Mouse (Mus musculus): ENCODE measurements at regions not wholly inside any gene's neighbourhood (a gene's known extent, or its start where the extent isn't known, plus 50 kb on each side); places are given as distances from the start of the nearest gene placed in this dataset.
"Not testable (repeated sequence)": the region's sequence is repeated elsewhere in the genome, so short reads cannot be mapped to it uniquely, and the experiment has no call there.

DNA sequence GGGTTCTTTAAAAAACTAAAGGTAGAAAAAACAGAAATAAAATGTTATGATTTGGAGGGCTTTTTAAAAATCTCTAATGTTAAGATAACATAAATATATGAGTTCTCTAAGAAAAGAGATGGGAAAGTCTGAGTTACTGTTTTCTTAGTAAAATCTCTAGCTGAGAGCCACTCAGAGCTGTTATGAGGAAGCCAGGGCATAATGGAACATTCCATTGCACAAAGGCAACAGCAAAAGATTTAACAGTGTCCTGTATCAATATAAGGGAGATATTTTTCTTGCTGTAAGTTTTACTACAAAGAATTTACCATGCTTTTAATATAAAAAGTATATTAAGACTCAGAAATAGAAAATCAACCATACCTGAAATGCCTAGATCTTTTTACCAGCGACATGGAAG is 82.9 kb upstream of the Rfc3 start:
- no peak for DNase-seq (ENCODE audit: low read depth)
- TF ChIP-seq POLR2A (IDR thresholded peaks at IDR 0.05; ENCODE audit: borderline replicate concordance, extremely low read depth, insufficient read depth, insufficient read length, poor library complexity, severe bottlenecking) (no peak), CTCF (IDR thresholded peaks at IDR 0.05; ENCODE audit: borderline replicate concordance, extremely low read depth, insufficient read depth, insufficient read length) (no peak)

DNA sequence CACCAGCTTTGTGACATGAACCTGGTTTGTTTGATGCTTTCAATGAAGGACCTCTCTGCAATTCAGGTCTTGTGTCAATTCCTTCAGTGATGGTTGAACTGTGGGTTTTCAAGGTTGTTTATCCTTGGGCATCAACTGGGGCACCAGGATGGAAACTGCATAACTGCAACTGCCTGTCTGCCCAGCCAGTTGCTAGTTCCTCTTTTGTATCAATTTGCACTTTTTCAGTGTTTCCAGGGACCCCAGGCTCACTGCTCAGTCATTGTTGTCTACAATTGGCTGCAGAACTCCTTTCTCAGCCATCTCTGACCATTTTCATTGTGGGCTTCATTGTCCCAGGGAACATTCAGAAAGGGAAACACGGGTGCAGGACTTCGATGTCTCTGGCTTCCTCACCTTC is 74.6 kb upstream of the Rfc3 start:
- no peak for TF ChIP-seq POLR2A (IDR thresholded peaks at IDR 0.05; ENCODE audit: borderline replicate concordance, extremely low read depth, insufficient read depth, insufficient read length, poor library complexity, severe bottlenecking)
- no peak for TF ChIP-seq CTCF (IDR thresholded peaks at IDR 0.05; ENCODE audit: borderline replicate concordance, extremely low read depth, insufficient read depth, insufficient read length)
- no peak for DNase-seq (ENCODE audit: low read depth)

DNA sequence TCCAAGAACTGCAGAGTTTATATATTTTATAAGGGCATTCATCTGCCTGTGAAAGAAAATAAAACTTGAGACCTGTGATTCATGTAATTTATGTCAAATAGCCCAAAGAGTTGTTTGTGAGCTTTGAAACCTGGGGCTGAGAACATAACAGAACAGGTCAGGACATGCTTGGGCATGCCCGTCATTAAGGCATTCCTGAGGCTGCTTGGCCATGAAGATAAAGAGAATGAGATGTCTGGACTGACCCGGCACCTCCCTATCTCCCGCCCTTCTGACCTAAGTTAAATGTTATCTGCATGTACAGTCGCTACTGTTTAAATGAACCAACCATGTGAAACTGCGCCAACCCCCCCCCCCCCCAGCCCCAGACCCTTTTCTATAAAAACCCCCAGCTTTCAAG is 73.4 kb upstream of the Rfc3 start:
- not testable (repeated sequence) for DNase-seq (ENCODE audit: low read depth)

DNA sequence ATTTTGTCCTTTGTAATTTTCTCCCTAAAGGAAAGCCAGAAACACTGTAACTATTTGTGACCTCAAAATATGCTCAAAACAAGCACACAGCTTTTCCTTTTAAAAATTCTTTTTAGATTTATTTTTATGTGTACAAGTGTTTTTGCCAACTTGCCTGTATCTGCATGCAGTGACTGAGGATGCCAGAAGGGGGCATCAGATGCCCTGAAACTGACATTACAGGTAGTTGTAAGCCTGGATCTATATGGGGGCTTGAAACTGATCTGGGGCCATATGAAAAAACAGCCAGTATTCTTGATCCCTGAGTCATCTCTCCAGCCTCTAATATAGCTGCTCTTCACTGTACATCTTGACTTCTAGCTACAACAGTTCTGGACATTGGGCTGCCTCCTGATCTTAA is 71.4 kb upstream of the Rfc3 start:
- no peak for DNase-seq (ENCODE audit: low read depth)
- no peak for TF ChIP-seq POLR2A (IDR thresholded peaks at IDR 0.05; ENCODE audit: borderline replicate concordance, extremely low read depth, insufficient read depth, insufficient read length, poor library complexity, severe bottlenecking)
- peak; percentile 5; the same call in 1 of the 2 replicates for TF ChIP-seq CTCF (IDR thresholded peaks at IDR 0.05; ENCODE audit: borderline replicate concordance, extremely low read depth, insufficient read depth, insufficient read length)

- DNase-seq (ENCODE audit: low read depth), result not testable (repeated sequence)
Measured at GRCm38 (mm10) chr5:151719757-151720156, 68.7 kb upstream of the Rfc3 start.

DNA sequence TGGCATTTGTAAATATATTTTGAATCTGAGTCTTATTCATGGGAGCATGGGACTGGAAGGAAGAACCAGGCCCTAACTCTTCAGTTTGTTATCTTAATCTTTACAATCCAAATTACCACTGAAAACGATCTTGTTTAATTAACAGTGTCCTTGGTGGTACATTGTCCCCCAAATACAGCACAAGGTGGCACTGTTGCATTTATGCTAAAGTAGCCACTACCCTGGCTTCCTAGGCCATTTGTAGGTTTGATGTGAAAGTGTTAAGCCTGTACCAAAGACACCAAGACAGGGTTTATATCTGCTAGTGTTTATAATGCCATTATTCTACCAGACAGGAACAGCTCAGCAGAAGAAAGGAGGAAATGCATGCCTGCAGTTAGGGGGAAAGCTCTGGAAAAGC is 66.9 kb upstream of the Rfc3 start:
- no peak for TF ChIP-seq POLR2A (IDR thresholded peaks at IDR 0.05; ENCODE audit: borderline replicate concordance, extremely low read depth, insufficient read depth, insufficient read length, poor library complexity, severe bottlenecking)
- no peak for TF ChIP-seq CTCF (IDR thresholded peaks at IDR 0.05; ENCODE audit: borderline replicate concordance, extremely low read depth, insufficient read depth, insufficient read length)
- no peak for DNase-seq (ENCODE audit: low read depth)

DNA sequence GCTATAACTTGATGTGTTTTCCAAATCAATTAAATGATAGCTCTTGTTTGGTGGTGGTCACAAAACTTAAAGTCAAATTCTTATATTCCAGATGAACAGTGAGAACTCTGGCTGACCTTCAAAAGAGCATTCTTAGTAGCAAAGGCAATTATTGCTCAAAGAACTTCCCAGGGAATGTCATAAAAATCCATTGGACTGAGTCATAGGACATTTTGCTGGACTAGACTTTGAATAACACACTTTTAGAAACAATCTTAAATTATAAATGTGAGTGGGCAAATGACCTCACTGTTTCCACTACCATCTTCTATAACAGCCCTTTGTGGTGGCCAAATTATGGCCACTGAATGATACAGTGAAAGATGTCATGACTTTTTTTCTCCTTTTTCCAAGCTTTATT is 54.2 kb upstream of the Rfc3 start:
- TF ChIP-seq CTCF (IDR thresholded peaks at IDR 0.05; ENCODE audit: borderline replicate concordance, extremely low read depth, insufficient read depth, insufficient read length), result no peak
- TF ChIP-seq POLR2A (IDR thresholded peaks at IDR 0.05; ENCODE audit: borderline replicate concordance, extremely low read depth, insufficient read depth, insufficient read length, poor library complexity, severe bottlenecking), result no peak
- DNase-seq (ENCODE audit: low read depth), result no peak

DNA sequence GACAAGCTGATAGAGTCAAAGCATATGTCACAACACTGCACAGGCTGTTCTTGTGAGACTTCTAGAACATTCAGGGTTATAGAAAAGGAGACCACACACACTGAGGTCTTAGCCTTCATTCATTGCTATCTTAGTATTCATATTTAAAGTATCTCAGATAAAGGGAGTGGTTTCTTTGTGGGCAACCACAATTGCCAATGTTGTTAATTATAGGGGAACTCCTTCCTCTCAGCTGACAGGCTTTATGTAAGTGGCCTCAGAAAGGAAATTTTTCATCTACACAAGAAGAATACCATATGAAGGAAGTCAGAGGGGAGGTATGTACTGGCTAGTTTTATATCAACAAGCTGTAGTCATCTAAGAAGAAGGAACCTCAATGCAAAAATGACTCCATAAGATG is 53.0 kb upstream of the Rfc3 start:
- no peak for DNase-seq (ENCODE audit: low read depth)
- TF ChIP-seq POLR2A (IDR thresholded peaks at IDR 0.05; ENCODE audit: borderline replicate concordance, extremely low read depth, insufficient read depth, insufficient read length, poor library complexity, severe bottlenecking) (no peak), CTCF (IDR thresholded peaks at IDR 0.05; ENCODE audit: borderline replicate concordance, extremely low read depth, insufficient read depth, insufficient read length) (no peak)
